Mouse (Mus musculus) liver, embryonic 11.5 days (tissue): ENCODE data around the gene Wrnip1. TPM values are rescaled to one million over a fixed set of nuclear protein-coding genes. Genes with fewer than 3 reads are reported as not detected.
"Not testable (repeated sequence)": the region's sequence is repeated elsewhere in the genome, so short reads cannot be mapped to it uniquely, and the experiment has no call there.

Experiments
- ATAC-seq: fragments of 200-750 bp; cut with Nextera tagmentation; replicated peaks from 2 replicates; pipeline ENCODE4 v1.8.0; 2017; ENCODE audit warnings: moderate number of reproducible peaks, mild to moderate bottlenecking, moderate TSS enrichment, moderate library complexity; ENCODE audit not compliant: low FRiP score
- DNase-seq: peaks from one replicate; pipeline ENCODE4 v3.0.0-alpha.2; 2017; ENCODE audit warnings: low spot score
- H3K27ac ChIP-seq: fragments of 300-500 bp; sonication (generic); 2 replicates; pipeline ENCODE4 v1.5.1; 2014; ENCODE audit warnings: mild to moderate bottlenecking, low read depth, low read length, control low read depth
- H3K27me3 ChIP-seq: fragments of 300-500 bp; sonication (generic); replicated peaks from 2 replicates; pipeline ENCODE4 v1.6.1; 2014; ENCODE audit warnings: low read length, mixed read lengths; ENCODE audit not compliant: control insufficient read depth, insufficient read depth
- H3K36me3 ChIP-seq: fragments of 300-500 bp; sonication (generic); 2 replicates; pipeline ENCODE4 v1.6.1; 2014; ENCODE audit warnings: mild to moderate bottlenecking, low read length, moderate library complexity, mixed read lengths; ENCODE audit not compliant: control insufficient read depth, insufficient read depth
- H3K4me1 ChIP-seq: fragments of 300-500 bp; sonication (generic); replicated peaks from 2 replicates; pipeline ENCODE4 v1.6.1; 2014; ENCODE audit warnings: low read length, mixed read lengths; ENCODE audit not compliant: control insufficient read depth, insufficient read depth
- H3K4me2 ChIP-seq: fragments of 300-500 bp; sonication (generic); 2 replicates; pipeline ENCODE4 v1.6.1; 2014; ENCODE audit warnings: mild to moderate bottlenecking, control low read depth, moderate library complexity
- H3K4me3 ChIP-seq: fragments of 300-500 bp; sonication (generic); 2 replicates; pipeline ENCODE4 v1.5.1; 2014; ENCODE audit warnings: low read depth, low read length, control low read depth
- H3K9ac ChIP-seq: fragments of 300-500 bp; sonication (generic); 2 replicates; pipeline ENCODE4 v1.6.1; 2014; ENCODE audit warnings: low read depth, low read length, control low read depth
- H3K9me3 ChIP-seq: fragments of 300-500 bp; sonication (generic); 2 replicates; pipeline ENCODE4 v1.6.1; 2016; ENCODE audit warnings: low read length, inconsistent platforms, mixed read lengths; ENCODE audit not compliant: control insufficient read depth
- WGBS: fragments of 180-500 bp; shearing (Covaris S2); extraction: QIAGEN DNeasy Blood & Tissue Kit; methylation state at CpG from one replicate; pipeline ENCODE4 v1.1.7; 2014; 5-methylcytosine and 5-hydroxymethylcytosine counted together
- polyA plus RNA-seq: library from polyadenylated mRNA; unstranded; fragments of >200 nt; fragmentation: Nextera tagmentation; extraction: Ambion mirVana; gene quantifications from 2 replicates; pipeline ENCODE4 v1.2.1, GENCODE M21; 2014

Gene Wrnip1
- polyA plus RNA-seq, 1 experiment from 2014 or later = 19.9 TPM

GRCm38 (mm10) chr13:32850668-32851404 is 49.0 kb downstream of the Wrnip1 start, which contains the start of gene Serpinb1a:
Gene Serpinb1a (minus strand): TSS chr13:32851185.
- no peaks in the 10 kb centered on the region for H3K27me3 ChIP-seq
- no peak within 1 kb of the TSS for H3K4me3 ChIP-seq
- H3K4me2 ChIP-seq = no peak within 1 kb of the TSS
- 59% methylated on average over 10 of the region's 10 CpGs for WGBS
- H3K27ac ChIP-seq = no peak within 1 kb of the TSS
- no peak for DNase-seq
- H3K36me3 ChIP-seq = no peaks in the 10 kb centered on the region
- H3K9me3 ChIP-seq = no peaks in the 10 kb centered on the region
- no peak within 1 kb of the TSS for H3K9ac ChIP-seq
- no peak for ATAC-seq
- H3K4me1 ChIP-seq = no peaks in the 10 kb centered on the region

GRCm38 (mm10) chr13:32851967-32852366 is 50.1 kb downstream of the Wrnip1 start:
- 10% methylated on average over 7 of the region's 7 CpGs for WGBS
- H3K4me3 ChIP-seq = no peak overlapping the region
- H3K9me3 ChIP-seq = no peaks in the 10 kb centered on the region
- H3K4me2 ChIP-seq = no peak overlapping the region
- H3K4me1 ChIP-seq = no peaks in the 10 kb centered on the region
- H3K27ac ChIP-seq = no peak overlapping the region
- no peak overlapping the region for H3K9ac ChIP-seq
- peak; percentile 51; the same call in 1 of the 2 replicates for ATAC-seq
- DNase-seq = no peak
- H3K27me3 ChIP-seq = no peaks in the 10 kb centered on the region
- no peaks in the 10 kb centered on the region for H3K36me3 ChIP-seq

DNA sequence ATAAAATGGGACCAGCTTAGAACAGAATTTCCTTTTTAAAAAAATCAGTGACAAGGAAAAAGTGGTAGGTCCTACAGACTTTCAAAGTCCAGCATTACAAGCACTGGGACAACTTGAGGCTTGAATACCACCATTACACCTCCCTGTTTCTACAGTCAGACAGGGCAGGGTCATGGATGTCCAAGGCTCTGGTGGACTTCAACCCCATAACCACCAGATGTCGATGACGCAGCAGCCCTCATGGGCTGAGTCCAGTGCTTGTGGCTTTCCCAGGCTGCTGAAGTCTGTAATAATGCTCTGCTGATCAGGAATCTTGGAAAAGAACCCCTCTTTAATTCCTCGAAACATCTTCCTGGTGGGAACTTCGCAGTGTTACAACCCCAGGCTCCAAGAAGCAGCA is 50.7 kb downstream of the Wrnip1 start:
- H3K27ac ChIP-seq = no peak overlapping the region
- no peaks in the 10 kb centered on the region for H3K4me1 ChIP-seq
- DNase-seq (no peak), ATAC-seq (no peak)
- no peaks in the 10 kb centered on the region for H3K9me3 ChIP-seq
- H3K9ac ChIP-seq = no peak overlapping the region
- no peaks in the 10 kb centered on the region for H3K27me3 ChIP-seq
- H3K4me2 ChIP-seq = no peak overlapping the region
- no peaks in the 10 kb centered on the region for H3K36me3 ChIP-seq
- 82% methylated on average over 4 of the region's 4 CpGs for WGBS
- no peak overlapping the region for H3K4me3 ChIP-seq

DNA sequence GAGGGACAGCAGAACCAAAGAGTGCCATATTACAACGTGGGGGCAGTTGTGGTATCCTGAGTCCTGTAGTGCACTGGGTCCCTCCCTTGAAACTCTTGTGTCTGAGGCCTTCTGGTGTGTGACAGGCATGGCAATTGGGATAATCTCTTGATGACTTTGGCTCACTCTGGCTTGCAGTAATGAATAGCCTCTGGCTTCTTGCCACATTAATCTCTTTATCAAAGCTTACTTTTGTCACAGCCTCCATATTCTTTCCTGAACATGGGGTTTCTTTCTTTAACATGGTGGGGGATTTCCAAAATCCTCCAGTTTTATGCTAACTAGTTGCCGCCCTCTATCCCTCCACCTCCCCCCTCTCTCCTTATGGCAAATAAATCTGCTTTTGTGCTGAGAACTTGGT is 51.2 kb downstream of the Wrnip1 start:
- no peak overlapping the region for H3K27ac ChIP-seq
- ATAC-seq = no peak
- 56% methylated on average over 2 of the region's 2 CpGs for WGBS
- H3K4me1 ChIP-seq = no peaks in the 10 kb centered on the region
- no peaks in the 10 kb centered on the region for H3K9me3 ChIP-seq
- H3K36me3 ChIP-seq = no peaks in the 10 kb centered on the region
- H3K4me3 ChIP-seq = no peak overlapping the region
- H3K4me2 ChIP-seq = no peak overlapping the region
- DNase-seq = no peak
- no peaks in the 10 kb centered on the region for H3K27me3 ChIP-seq
- H3K9ac ChIP-seq = no peak overlapping the region

DNA sequence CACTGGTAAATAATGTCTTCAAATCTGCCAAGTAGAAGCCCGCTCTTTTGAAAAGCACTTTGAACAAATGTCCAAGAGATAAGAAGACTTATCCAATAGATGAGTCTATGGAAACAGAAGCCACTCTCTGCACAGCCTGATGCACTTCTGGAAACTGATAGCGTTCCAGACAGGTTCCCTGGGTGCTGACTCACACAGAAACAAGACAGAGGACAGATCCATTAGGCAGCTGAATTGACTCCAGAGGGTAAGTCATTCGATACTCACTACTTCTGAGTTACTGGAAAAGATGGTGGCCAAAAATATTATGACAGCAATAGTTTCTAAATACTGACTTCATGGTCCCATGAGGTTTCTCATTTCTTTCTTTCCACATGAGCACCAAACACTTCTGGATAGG is 59.0 kb downstream of the Wrnip1 start:
- Histone ChIP-seq H3K27ac (no peak overlapping the region), H3K36me3 (no peaks in the 10 kb centered on the region), H3K4me2 (no peak overlapping the region), H3K4me1 (no peaks in the 10 kb centered on the region), H3K4me3 (no peak overlapping the region), H3K9ac (no peak overlapping the region), H3K27me3 (no peaks in the 10 kb centered on the region), H3K9me3 (no peaks in the 10 kb centered on the region)
- 68% methylated on average over 3 of the region's 3 CpGs for WGBS
- ATAC-seq (no peak), DNase-seq (no peak)

DNA sequence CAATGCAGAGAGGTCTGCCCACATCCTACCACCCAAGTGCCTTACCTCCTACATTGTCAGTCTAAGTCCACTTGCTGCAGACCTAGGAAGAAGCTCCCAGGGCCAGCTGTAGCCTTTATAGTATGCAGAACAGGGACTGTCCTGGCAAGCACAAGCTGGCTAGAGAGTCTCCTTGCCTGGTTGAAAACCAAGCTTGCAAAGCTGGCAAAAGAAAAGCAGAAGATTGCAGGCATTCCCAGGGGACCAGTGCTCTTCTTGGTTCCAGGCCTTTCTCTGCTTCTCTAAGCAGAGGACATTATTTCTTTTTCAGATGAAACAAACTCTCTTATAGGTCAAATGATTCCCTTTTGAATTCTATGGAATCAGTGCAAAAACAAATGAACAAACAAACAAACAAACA is 61.6 kb downstream of the Wrnip1 start:
- Histone ChIP-seq H3K4me2 (no peak overlapping the region), H3K27ac (no peak overlapping the region), H3K9me3 (no peaks in the 10 kb centered on the region), H3K4me1 (no peaks in the 10 kb centered on the region), H3K27me3 (no peaks in the 10 kb centered on the region), H3K4me3 (no peak overlapping the region), H3K9ac (no peak overlapping the region), H3K36me3 (no peaks in the 10 kb centered on the region)
- ATAC-seq (no peak), DNase-seq (no peak)

- DNase-seq, H3K9ac ChIP-seq, H3K36me3 ChIP-seq, ATAC-seq, H3K27ac ChIP-seq, H3K4me2 ChIP-seq, H3K27me3 ChIP-seq, H3K9me3 ChIP-seq, H3K4me3 ChIP-seq, H3K4me1 ChIP-seq: not testable (repeated sequence)
- 66% methylated on average over 3 of the region's 3 CpGs for WGBS
These were observed 62.7 kb downstream of the Wrnip1 start for GRCm38 (mm10) chr13:32864529-32864928.

- ATAC-seq = no peak
- no peak for DNase-seq
- Histone ChIP-seq H3K36me3 (no peaks in the 10 kb centered on the region), H3K4me3 (no peak overlapping the region), H3K9ac (no peak overlapping the region), H3K4me2 (no peak overlapping the region), H3K27me3 (no peaks in the 10 kb centered on the region), H3K4me1 (no peaks in the 10 kb centered on the region), H3K9me3 (no peaks in the 10 kb centered on the region), H3K27ac (no peak overlapping the region)
- 60% methylated on average over 2 of the region's 2 CpGs for WGBS
These were observed 63.8 kb downstream of the Wrnip1 start for GRCm38 (mm10) chr13:32865591-32865990.

DNA sequence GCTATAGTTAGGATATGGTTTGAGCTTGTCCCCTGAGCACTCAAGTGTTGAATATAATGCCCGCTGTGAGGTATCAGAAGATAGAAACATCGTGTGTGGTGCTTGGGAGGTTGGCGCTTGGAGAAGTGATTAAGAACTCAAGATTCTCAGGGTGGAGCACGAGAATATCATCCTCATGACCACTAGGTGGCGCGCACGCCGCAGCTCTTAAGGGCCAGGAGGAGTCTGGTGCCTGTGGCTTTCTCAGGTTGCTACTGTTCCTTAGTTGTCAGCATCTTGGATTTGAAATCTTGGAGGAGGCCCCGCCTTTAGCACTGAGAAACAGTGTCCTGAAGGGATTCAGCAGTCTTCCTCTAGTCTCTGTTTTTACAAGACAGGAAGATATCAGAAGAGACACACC is 64.6 kb downstream of the Wrnip1 start:
- Histone ChIP-seq H3K36me3 (no peaks in the 10 kb centered on the region), H3K9ac (no peak overlapping the region), H3K4me1 (no peaks in the 10 kb centered on the region), H3K4me2 (no peak overlapping the region), H3K9me3 (no peaks in the 10 kb centered on the region), H3K4me3 (no peak overlapping the region), H3K27me3 (no peaks in the 10 kb centered on the region), H3K27ac (no peak overlapping the region)
- WGBS = 6% methylated on average over 9 of the region's 9 CpGs
- DNase-seq (peak; percentile 49), ATAC-seq (no peak)
